Mouse (Mus musculus) adipocyte (in vitro differentiated cells): Measurements from ENCODE around the gene Zfp120.
"Not testable (repeated sequence)": the region's sequence is repeated elsewhere in the genome, so short reads cannot be mapped to it uniquely, and the experiment has no call there.

Experiments used
- DNase-seq: peaks from one replicate; pipeline ENCODE4 v3.0.0-alpha.2; 2016; ENCODE audit warnings: low spot score

Zfp120 gene

DNA sequence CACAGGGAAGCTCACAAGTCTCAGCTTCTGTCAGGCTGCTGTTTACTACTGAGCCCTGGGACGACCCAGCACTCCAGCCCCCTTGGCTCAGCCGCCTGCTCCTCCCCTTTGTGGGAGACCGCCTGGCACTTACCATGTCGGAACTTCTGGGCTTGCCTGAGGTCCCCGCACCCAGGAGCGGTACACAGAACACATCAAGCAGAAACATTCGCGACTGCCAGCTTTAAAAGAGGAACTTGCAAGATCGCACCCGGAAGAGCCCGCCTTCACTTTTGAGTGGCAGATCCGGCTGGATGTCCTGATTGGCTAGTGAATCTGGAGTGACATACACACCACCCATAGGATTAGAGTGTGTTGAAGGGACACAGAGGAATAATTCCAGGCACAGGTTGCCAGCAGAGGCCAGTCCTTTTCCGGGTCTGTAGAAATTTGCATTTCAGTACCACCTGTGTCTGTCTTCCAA is at the start of gene Zfp120:
Zfp120 (minus strand) TSS at position 274 of the 463 bp plus-strand sequence.
- DNase-seq = peak; percentile 99

DNA sequence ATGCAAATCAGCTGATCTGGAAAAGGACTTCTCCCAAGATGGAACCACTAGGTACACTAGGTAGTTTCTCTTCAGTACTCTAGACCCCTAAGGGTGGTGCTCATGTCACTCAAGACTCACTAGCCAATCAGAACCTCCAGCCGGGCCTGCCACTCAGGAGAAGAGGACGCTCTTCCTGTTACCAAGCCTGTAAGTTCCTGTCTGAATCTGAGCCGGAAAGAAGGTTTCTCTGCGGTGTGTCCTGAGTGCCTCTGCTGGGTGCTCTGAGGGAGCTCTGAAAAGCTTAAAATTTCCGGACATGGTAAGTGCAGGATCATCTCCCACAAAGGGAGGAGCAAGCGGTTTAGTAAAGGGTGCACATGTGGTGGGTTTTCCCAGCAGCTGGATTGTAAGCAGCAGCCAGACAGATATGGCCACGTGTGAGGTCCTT is 45.1 kb upstream of the Zfp120 start, which contains the start of gene Gm14139:
Gm14139 (plus strand) TSS at position 186 of the 430 bp plus-strand sequence.
- DNase-seq = peak; percentile 72

DNA sequence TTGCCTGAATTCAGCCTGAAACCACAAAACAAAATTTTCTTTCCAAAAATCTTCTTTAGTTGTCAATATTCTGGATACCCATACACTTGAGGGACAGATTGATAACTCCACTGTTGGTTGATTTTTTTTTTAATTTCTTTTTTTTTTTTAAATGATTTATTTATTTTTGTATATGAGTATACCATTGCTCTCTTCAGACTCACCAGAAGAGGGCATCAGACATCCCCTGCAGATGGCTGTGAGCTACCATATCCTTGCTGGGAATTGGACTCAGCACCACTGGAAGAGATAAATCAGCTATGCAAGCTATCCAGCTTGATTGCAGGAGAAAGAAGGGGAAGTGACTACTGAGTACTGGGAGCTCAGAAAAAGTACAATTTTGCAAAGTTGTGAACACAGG is 44.5 kb upstream of the Zfp120 start:
- peak; percentile 68 for DNase-seq

DNA sequence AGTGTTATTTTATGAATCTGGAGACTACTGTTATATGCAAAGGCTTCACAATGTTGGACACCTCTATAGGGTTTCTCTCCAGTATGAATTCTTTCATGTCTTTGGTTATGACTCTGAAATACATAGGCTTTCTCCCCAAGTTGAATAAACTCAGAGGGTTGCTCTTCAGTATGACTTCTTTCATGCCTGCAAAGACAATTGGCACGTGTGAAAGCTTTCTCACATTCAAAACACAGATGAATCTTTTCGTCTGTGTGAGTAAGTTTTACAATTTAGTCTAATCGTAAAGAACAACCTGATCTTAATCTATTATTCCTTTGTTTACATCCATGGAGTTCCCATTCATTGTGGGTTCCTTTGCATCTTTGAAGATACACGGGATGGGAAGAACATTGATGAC is 43.1 kb upstream of the Zfp120 start, which contains the start of gene Gm10770:
Gm10770 (minus strand) TSS at position 101 of the 400 bp plus-strand sequence.
- DNase-seq = not testable (repeated sequence)

DNA sequence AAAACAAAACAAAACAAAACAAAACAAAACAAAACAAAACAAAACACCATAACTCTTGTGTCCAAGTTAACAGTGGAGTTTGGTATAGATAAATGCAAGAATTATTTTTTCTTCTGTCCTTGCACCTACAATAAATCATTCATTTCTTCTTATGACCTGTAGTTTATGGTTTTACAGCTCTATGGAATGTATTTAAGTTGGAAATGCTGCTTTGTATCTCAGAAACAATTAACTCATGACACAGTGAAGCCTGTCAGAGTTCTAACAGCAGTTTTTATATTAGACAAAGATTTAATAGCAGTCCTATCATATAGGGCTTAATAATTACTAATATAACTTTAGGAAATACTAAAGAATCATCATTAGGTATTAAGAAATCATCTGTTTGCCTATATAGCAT is 37.3 kb upstream of the Zfp120 start:
- DNase-seq = no peak

DNA sequence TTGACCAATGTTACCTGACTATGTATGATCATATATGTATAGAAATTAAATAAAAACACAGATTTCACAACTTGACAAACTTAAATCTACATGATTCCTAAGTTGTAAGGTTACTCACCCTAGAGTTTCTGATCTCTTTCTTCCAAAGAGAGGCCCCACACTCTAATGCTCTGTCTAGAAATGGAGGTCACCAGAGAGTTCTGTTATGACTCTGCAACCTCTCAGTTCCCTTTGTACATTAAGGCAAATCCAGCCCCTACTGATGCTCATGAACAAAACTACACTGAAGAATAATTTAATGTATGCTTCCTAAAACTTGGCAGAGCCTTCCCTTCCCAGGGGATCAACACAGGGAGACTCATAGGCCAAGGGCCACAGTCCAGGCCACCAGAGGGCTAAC is 30.2 kb upstream of the Zfp120 start:
- DNase-seq = no peak

DNA sequence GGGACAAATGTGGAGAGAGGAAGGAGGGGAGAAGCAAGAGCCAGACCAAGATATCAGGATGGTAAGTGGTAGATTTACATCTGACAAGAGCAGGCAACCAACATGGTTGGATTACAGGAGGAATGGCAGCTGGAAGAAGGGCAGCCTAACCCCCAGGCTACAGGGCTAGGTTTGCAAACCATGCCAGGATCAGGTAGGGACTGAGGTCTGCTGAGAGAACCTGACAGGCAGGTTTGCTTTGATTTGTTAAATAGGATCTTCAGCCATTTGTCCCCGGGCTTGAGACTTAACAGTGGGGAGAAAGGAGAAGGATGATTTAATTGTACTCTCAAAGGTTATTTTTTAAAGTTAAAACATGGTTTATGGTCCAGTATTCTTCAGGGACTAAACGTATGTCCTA is 3.7 kb downstream of the Zfp120 start:
- DNase-seq = no peak

DNA sequence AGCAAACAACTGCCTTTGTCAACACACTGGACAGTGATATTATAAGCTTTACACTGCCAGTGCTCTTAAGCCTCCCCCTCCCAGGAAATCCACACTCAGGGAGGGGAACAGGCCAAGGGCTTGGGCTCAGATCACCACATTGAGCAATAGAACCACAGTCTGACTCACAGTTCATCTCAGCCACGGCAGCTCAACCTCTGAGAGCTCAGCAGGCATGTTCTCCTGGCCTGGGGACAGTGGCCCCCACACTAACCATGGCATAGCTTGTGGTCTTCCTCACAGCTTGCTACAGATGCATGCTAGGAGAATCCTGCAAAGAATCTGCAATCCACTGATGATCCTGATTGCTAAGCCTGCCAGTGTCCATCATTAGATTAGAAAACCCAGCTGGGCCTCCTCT is 4.5 kb downstream of the Zfp120 start:
- peak; percentile 13 for DNase-seq

DNA sequence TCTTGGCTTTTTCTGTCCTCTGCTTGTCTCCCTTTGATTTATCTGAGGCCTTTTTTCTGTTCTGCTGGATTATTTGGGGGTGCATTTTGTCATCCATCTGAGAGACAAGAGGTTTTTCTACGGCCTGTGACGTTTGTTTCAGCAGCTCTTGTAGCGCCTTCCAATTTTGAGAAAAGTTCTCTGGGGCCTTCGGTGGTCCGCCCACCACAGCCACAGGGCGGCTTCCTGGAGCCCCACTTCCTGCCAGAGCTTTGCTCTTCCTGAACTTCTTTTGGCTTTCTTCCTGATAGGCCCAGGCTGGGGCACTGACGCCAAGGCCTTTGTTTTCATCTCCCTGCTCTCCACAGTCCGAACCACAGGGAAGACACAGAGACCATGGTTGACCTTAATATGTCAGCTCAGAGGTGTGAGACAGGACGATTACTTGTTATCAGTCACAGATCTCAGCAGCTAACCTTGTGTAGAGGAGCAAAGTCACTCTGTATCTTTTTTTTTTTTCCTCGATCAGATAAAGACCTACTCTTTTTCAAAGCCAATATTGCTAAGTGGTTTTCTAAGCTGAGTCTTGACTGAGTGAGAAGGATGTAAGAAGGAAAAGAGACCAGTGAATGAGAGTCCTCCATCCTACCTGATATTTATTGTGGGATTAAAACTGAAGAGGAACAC is 25.1 kb downstream of the Zfp120 start:
- no peak for DNase-seq

DNA sequence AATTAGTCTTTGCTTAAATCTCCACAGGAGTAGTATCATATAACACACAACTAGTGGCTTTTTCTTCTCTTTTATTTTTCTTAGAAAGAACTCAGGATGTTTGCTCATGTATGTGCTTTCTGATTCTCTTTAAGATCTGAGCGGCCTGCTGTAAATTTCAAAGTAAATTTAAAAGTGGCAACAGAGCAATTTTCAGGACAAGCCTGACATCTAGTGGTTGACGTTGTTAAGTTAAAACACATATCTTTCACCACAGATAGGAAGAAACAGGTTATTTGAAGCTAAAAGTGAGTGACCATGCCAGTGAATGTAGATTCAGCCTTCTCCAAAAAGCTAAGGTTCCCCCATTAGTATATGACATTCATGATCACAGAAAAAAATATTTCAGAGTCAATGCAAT is 36.9 kb downstream of the Zfp120 start:
- peak; percentile 67 for DNase-seq
